Mouse (Mus musculus): ENCODE results near the gene Cd207. TPM values are rescaled to one million over a fixed set of nuclear protein-coding genes. Genes with fewer than 3 reads are reported as not detected.

The Cd207 gene
- total and polyA plus RNA-seq, 3 experiments, result 0.86 to 1.6 (median 1.1) TPM

DNA sequence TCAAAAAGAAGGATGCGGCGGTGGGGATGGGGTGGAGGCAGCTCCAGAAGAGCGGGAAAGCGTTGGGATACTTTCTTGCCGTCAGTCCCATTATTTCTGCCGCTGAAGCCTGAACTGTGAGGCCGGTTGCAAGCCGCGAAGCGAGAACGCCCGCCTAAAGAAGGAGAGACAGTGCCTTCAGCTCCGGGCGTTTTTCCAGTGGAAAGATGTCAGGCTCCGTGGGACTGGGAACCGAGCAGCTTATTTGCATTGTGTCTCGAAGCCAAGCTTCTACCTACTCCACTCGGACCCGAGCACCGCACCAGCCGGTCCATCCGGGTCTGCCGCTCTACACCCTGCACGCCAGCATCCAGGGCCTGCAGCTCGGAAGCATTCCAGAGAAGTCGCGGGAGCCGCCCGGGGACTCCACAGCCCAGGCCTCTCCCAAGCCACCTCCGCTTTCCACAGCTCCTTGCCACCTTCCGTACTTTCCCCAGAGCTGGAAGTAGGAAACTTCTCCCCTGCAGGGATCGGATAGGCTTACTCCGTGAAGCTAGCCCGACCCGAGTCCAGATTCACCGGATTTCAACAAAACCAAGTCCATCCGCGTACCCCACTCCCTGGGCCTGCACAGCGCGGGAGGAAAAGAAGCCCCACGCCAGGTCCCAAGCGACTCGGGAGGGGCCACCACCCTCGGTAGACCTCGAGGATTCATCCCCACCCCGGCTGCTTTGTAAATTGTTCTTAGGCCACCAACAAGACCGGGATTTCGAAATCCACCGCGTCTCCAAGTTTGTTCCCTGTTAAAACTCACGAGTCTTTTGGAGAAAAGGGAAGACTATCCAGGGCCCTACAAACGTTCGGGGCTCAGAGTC lies 24.7 kb upstream of the Cd207 start:
- Histone ChIP-seq H3K27ac (no peak overlapping the region), H3K79me2 (replicated peaks; ENCODE audit: control insufficient read depth, insufficient read depth, low read length) (no peaks in the 10 kb centered on the region), H3K27me3 (ENCODE audit: control insufficient read depth, insufficient read depth, low read length) (peaks cover 29% of the 10 kb centered on the region), H3K9ac (ENCODE audit: low read depth, low read length) (no peak overlapping the region), H3K36me3 (ENCODE audit: control insufficient read depth, insufficient read depth, low read length) (no peaks in the 10 kb centered on the region), H3K4me1 (ENCODE audit: control insufficient read depth, insufficient read depth, low read length) (no peaks in the 10 kb centered on the region), H3K4me3 (no peak overlapping the region)
- intact Hi-C loops (cut with DNase I), result no loop called here
- WGBS, result 3% methylated on average over 53 of the region's 53 CpGs
- no peak for DNase-seq
- no peak for TF ChIP-seq POLR2A (IDR thresholded peaks at IDR 0.05; ENCODE audit: insufficient read depth, low read depth, low read length)
- TF ChIP-seq CTCF (IDR thresholded peaks at IDR 0.05), result no peak
- no peak for TF ChIP-seq EP300 (IDR thresholded peaks at IDR 0.05; ENCODE audit: insufficient read depth, low read depth, low read length)

GRCm38 (mm10) chr6:83701001-83701400 lies 23.3 kb upstream of the Cd207 start:
- 2% methylated on average over 11 of the region's 11 CpGs for WGBS
- TF ChIP-seq EP300 (IDR thresholded peaks at IDR 0.05; ENCODE audit: insufficient read depth, low read depth, low read length), result no peak
- no peak for TF ChIP-seq POLR2A (IDR thresholded peaks at IDR 0.05; ENCODE audit: insufficient read depth, low read depth, low read length)
- TF ChIP-seq CTCF (IDR thresholded peaks at IDR 0.05), result no peak

GRCm38 (mm10) chr6:83699971-83700370 lies 22.3 kb upstream of the Cd207 start:
- Histone ChIP-seq H3K27me3 (ENCODE audit: control insufficient read depth, insufficient read depth, low read length) (peaks cover 27% of the 10 kb centered on the region), H3K9ac (ENCODE audit: low read depth, low read length) (no peak overlapping the region), H3K79me2 (replicated peaks; ENCODE audit: control insufficient read depth, insufficient read depth, low read length) (no peaks in the 10 kb centered on the region), H3K36me3 (ENCODE audit: control insufficient read depth, insufficient read depth, low read length) (no peaks in the 10 kb centered on the region), H3K27ac (no peak overlapping the region), H3K4me1 (ENCODE audit: control insufficient read depth, insufficient read depth, low read length) (no peaks in the 10 kb centered on the region), H3K4me3 (no peak overlapping the region)
- no peak for DNase-seq
- WGBS, result 8% methylated on average over 5 of the region's 5 CpGs
- no peak for TF ChIP-seq EP300 (IDR thresholded peaks at IDR 0.05; ENCODE audit: insufficient read depth, low read depth, low read length)
- no peak for TF ChIP-seq CTCF (IDR thresholded peaks at IDR 0.05)
- no peak for TF ChIP-seq POLR2A (IDR thresholded peaks at IDR 0.05; ENCODE audit: insufficient read depth, low read depth, low read length)
- intact Hi-C loops (cut with DNase I), result no loop called here

More at GRCm38 (mm10) chr6:83701001-83701400, 23.3 kb upstream of the Cd207 start:
- Histone ChIP-seq H3K27me3 (ENCODE audit: control insufficient read depth, insufficient read depth, low read length) (peaks cover 32% of the 10 kb centered on the region), H3K36me3 (ENCODE audit: control insufficient read depth, insufficient read depth, low read length) (no peaks in the 10 kb centered on the region), H3K4me1 (ENCODE audit: control insufficient read depth, insufficient read depth, low read length) (no peaks in the 10 kb centered on the region), H3K27ac (no peak overlapping the region), H3K79me2 (replicated peaks; ENCODE audit: control insufficient read depth, insufficient read depth, low read length) (no peaks in the 10 kb centered on the region), H3K9ac (ENCODE audit: low read depth, low read length) (no peak overlapping the region), H3K4me3 (no peak overlapping the region)
- intact Hi-C loops (cut with DNase I), result no loop called here
- DNase-seq, result no peak

GRCm38 (mm10) chr6:83697932-83698331 lies 20.3 kb upstream of the Cd207 start:
- WGBS, result 6% methylated on average over 8 of the region's 8 CpGs
- Histone ChIP-seq H3K79me2 (replicated peaks; ENCODE audit: control insufficient read depth, insufficient read depth, low read length) (no peaks in the 10 kb centered on the region), H3K4me1 (ENCODE audit: control insufficient read depth, insufficient read depth, low read length) (no peaks in the 10 kb centered on the region), H3K9ac (ENCODE audit: low read depth, low read length) (no peak overlapping the region), H3K27ac (no peak overlapping the region), H3K36me3 (ENCODE audit: control insufficient read depth, insufficient read depth, low read length) (no peaks in the 10 kb centered on the region), H3K4me3 (no peak overlapping the region), H3K27me3 (ENCODE audit: control insufficient read depth, insufficient read depth, low read length) (peaks cover 24% of the 10 kb centered on the region)
- intact Hi-C loops (cut with DNase I), result no loop called here
- no peak for DNase-seq
- TF ChIP-seq EP300 (IDR thresholded peaks at IDR 0.05; ENCODE audit: insufficient read depth, low read depth, low read length) (no peak), CTCF (IDR thresholded peaks at IDR 0.05) (no peak), POLR2A (IDR thresholded peaks at IDR 0.05; ENCODE audit: insufficient read depth, low read depth, low read length) (no peak)

DNA sequence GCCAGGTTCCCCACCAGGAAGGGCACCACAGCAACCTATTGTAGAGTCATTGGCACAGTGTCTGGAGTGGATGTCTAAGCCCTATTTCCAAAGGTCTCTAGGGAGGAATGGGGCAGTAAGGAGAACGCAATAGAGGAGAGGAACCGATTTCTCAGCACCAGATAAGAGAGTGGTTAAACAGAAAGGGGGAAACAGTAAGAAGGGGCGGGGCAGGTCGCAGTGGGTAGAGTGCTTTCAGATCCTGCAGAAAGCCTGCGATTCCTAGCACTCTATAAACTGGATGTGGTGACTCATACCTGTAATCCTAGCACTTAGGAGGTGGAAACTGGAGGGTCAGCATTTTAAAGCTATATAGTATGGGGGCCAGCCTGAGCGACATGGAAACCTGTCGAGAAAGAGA lies 19.0 kb upstream of the Cd207 start:
- Histone ChIP-seq H3K79me2 (replicated peaks; ENCODE audit: control insufficient read depth, insufficient read depth, low read length) (no peaks in the 10 kb centered on the region), H3K27ac (no peak overlapping the region), H3K9ac (ENCODE audit: low read depth, low read length) (no peak overlapping the region), H3K4me3 (no peak overlapping the region), H3K36me3 (ENCODE audit: control insufficient read depth, insufficient read depth, low read length) (no peaks in the 10 kb centered on the region), H3K27me3 (ENCODE audit: control insufficient read depth, insufficient read depth, low read length) (peaks cover 22% of the 10 kb centered on the region), H3K4me1 (ENCODE audit: control insufficient read depth, insufficient read depth, low read length) (no peaks in the 10 kb centered on the region)
- no peak for DNase-seq
- TF ChIP-seq CTCF (IDR thresholded peaks at IDR 0.05) (no peak), POLR2A (IDR thresholded peaks at IDR 0.05; ENCODE audit: insufficient read depth, low read depth, low read length) (no peak), EP300 (IDR thresholded peaks at IDR 0.05; ENCODE audit: insufficient read depth, low read depth, low read length) (no peak)
- intact Hi-C loops (cut with DNase I), result no loop called here
- WGBS, result 2% methylated on average over 7 of the region's 7 CpGs

DNA sequence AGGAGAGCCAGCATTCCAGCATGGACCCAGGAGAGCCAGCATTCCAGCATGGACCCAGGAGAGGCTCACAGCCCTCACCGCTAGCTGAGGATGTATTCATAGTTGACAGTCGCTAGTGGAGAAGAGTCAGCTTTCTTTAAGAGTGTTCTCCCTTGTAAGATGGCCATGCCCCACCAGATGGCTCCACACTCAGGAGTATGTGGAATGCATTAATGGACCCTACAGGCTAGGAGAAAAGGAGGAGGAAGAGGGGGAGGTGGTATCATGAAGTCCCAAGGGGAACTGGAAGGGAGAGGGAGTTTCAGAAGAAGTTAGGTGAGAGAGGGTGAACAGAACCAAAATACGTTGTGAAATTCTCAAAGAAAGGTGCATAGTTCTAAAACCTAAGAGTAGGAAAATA lies 18.1 kb upstream of the Cd207 start:
- H3K4me3 ChIP-seq, result no peak overlapping the region
- H3K27ac ChIP-seq, result no peak overlapping the region
- no peaks in the 10 kb centered on the region for H3K36me3 ChIP-seq (ENCODE audit: control insufficient read depth, insufficient read depth, low read length)
- H3K4me1 ChIP-seq (ENCODE audit: control insufficient read depth, insufficient read depth, low read length), result no peaks in the 10 kb centered on the region
- 7% methylated on average over 3 of the region's 3 CpGs for WGBS
- no peaks in the 10 kb centered on the region for H3K79me2 ChIP-seq (replicated peaks; ENCODE audit: control insufficient read depth, insufficient read depth, low read length)
- DNase-seq, result no peak
- H3K9ac ChIP-seq (ENCODE audit: low read depth, low read length), result no peak overlapping the region
- no peak for TF ChIP-seq CTCF (IDR thresholded peaks at IDR 0.05)
- no peak for TF ChIP-seq EP300 (IDR thresholded peaks at IDR 0.05; ENCODE audit: insufficient read depth, low read depth, low read length)
- no peak for TF ChIP-seq POLR2A (IDR thresholded peaks at IDR 0.05; ENCODE audit: insufficient read depth, low read depth, low read length)
- intact Hi-C loops (cut with DNase I), result no loop called here
- peaks cover 25% of the 10 kb centered on the region for H3K27me3 ChIP-seq (ENCODE audit: control insufficient read depth, insufficient read depth, low read length)

All from heart, adult 2 months (tissue).